Mouse (Mus musculus): ENCODE measurements around the gene Ntrk1. TPM values are rescaled to one million over a fixed set of nuclear protein-coding genes. Genes with fewer than 3 reads are reported as not detected.
A peak's percentile ranks its signal among the peaks of the same experiment; 100 is the strongest.

Gene Ntrk1
- polyA plus RNA-seq, 1 experiment = 0.56 TPM

DNA sequence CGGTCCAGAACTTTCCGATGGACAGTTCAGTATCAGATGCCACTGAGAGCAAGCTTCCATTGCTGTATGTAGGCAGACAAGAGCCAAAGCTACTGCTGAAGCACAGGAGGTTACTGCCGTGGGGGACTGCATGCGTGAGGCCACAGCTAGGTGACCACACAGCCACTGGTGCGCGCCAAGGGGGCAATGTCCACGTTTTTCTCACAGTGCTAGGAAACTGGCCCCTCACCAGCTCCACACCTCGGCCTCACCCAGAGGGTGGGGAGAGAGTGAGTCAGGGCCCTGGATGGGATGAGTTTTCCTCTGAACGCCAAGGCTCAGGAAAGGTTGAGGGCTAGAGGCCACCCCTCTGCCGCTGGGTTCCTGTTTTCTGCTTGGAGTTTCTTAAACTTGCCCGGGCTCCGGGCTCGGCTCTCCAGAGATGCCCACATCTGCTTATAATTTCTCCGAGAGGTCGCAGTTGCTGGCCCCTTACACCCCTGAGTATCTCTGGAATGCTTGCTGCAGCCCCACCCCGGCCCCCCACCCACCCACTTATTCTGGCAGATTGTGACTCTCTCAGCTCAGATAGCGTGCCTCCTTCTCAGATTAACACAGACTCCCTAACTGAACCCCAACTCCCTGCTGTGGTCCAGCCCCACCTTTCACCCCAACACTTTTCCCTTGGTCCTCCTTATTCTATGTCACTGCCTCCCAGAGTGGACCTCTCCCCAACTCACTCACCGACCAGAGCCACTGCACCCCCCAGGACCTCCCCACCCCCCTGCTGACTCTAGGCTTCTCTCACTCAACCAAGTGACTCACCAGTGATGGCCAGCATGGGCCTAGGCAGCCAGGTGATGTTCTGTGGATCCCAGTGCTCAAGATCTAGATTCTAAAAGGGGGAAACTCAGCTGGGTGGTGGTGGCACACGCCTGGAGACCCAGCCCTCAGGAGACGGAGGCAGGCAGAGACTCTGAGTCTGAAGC, 33.3 kb downstream of the Ntrk1 start:
- no peak for TF ChIP-seq CTCF (IDR thresholded peaks at IDR 0.05; ENCODE audit: insufficient read depth, low read length)
- no peak for TF ChIP-seq POLR2A (IDR thresholded peaks at IDR 0.05; ENCODE audit: borderline replicate concordance, extremely low read depth, low read depth, low read length)
- H3K4me3 ChIP-seq (replicated peaks; ENCODE audit: extremely low read depth, low read depth, low read length) = no peak overlapping the region
- WGBS = 68% methylated on average over 20 of the region's 20 CpGs
- DNase-seq = no peak
- H3K4me1 ChIP-seq (ENCODE audit: control insufficient read depth, insufficient read depth, low read length) = peaks cover 12% of the 10 kb centered on the region

GRCm38 (mm10) chr3:87758641-87759040, 36.3 kb downstream of the Ntrk1 start:
- Histone ChIP-seq H3K4me1 (ENCODE audit: control insufficient read depth, insufficient read depth, low read length) (peaks cover 2% of the 10 kb centered on the region), H3K4me3 (replicated peaks; ENCODE audit: extremely low read depth, low read depth, low read length) (no peak overlapping the region)
- WGBS = 50% methylated on average over 5 of the region's 5 CpGs
- TF ChIP-seq CTCF (IDR thresholded peaks at IDR 0.05; ENCODE audit: insufficient read depth, low read length) = no peak
- TF ChIP-seq POLR2A (IDR thresholded peaks at IDR 0.05; ENCODE audit: borderline replicate concordance, extremely low read depth, low read depth, low read length) = no peak
- no peak for DNase-seq

- no peak overlapping the region for H3K4me3 ChIP-seq (replicated peaks; ENCODE audit: extremely low read depth, low read depth, low read length)
- no peak for TF ChIP-seq POLR2A (IDR thresholded peaks at IDR 0.05; ENCODE audit: borderline replicate concordance, extremely low read depth, low read depth, low read length)
- no peak for TF ChIP-seq CTCF (IDR thresholded peaks at IDR 0.05; ENCODE audit: insufficient read depth, low read length)
- H3K4me1 ChIP-seq (ENCODE audit: control insufficient read depth, insufficient read depth, low read length) = peaks cover 2% of the 10 kb centered on the region; the same call in 1 of the 2 replicates
- no peak for DNase-seq
- 76% methylated on average over 20 of the region's 20 CpGs for WGBS
Observed at GRCm38 (mm10) chr3:87756488-87756887, 38.5 kb downstream of the Ntrk1 start.

DNA sequence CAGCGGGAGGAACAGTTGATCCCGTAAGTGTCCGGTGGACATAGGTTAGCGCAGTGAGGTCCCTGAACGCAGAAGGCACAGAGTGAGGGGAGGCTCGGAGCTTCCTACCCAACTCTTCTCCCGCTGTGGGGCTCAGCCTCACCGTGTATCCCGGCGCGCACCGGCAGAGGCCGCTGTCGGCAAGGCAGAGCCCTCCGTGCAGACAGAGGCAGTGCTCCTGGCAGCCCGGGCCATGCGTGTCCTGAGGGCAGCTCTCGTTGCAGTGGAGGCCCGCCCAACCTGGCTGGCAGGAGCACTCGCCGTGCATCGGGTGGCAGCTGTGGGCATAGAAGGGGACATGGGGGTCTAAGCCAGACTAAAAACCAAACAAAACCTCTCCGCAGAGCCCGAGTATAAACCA, 39.0 kb downstream of the Ntrk1 start:
- Histone ChIP-seq H3K4me3 (replicated peaks; ENCODE audit: extremely low read depth, low read depth, low read length) (no peak overlapping the region), H3K4me1 (ENCODE audit: control insufficient read depth, insufficient read depth, low read length) (peaks cover 2% of the 10 kb centered on the region; the same call in 1 of the 2 replicates)
- 14% methylated on average over 24 of the region's 24 CpGs for WGBS
- DNase-seq = peak; percentile 86
- TF ChIP-seq CTCF (IDR thresholded peaks at IDR 0.05; ENCODE audit: insufficient read depth, low read length) (peak; percentile 77), POLR2A (IDR thresholded peaks at IDR 0.05; ENCODE audit: borderline replicate concordance, extremely low read depth, low read depth, low read length) (no peak)

GRCm38 (mm10) chr3:87753829-87754228, 41.1 kb downstream of the Ntrk1 start:
- TF ChIP-seq CTCF (IDR thresholded peaks at IDR 0.05; ENCODE audit: insufficient read depth, low read length) (no peak), POLR2A (IDR thresholded peaks at IDR 0.05; ENCODE audit: borderline replicate concordance, extremely low read depth, low read depth, low read length) (no peak)
- 90% methylated on average over 13 of the region's 13 CpGs for WGBS
- no peak for DNase-seq
- H3K4me3 ChIP-seq (replicated peaks; ENCODE audit: extremely low read depth, low read depth, low read length) = no peak overlapping the region
- peaks cover 2% of the 10 kb centered on the region; the same call in 1 of the 2 replicates for H3K4me1 ChIP-seq (ENCODE audit: control insufficient read depth, insufficient read depth, low read length)

GRCm38 (mm10) chr3:87752567-87752966, 42.4 kb downstream of the Ntrk1 start:
- Histone ChIP-seq H3K4me3 (replicated peaks; ENCODE audit: extremely low read depth, low read depth, low read length) (no peak overlapping the region), H3K4me1 (ENCODE audit: control insufficient read depth, insufficient read depth, low read length) (peaks cover 2% of the 10 kb centered on the region; the same call in 1 of the 2 replicates)
- TF ChIP-seq POLR2A (IDR thresholded peaks at IDR 0.05; ENCODE audit: borderline replicate concordance, extremely low read depth, low read depth, low read length) = no peak
- no peak for TF ChIP-seq CTCF (IDR thresholded peaks at IDR 0.05; ENCODE audit: insufficient read depth, low read length)
- 87% methylated on average over 3 of the region's 3 CpGs for WGBS
- DNase-seq = no peak

- no peak for DNase-seq
- TF ChIP-seq POLR2A (IDR thresholded peaks at IDR 0.05; ENCODE audit: borderline replicate concordance, extremely low read depth, low read depth, low read length) = no peak
- no peak for TF ChIP-seq CTCF (IDR thresholded peaks at IDR 0.05; ENCODE audit: insufficient read depth, low read length)
- H3K4me3 ChIP-seq (replicated peaks; ENCODE audit: extremely low read depth, low read depth, low read length) = no peak overlapping the region
- WGBS = 93% methylated on average over 12 of the region's 12 CpGs
- 0 out of 2 replicates have a peak, but pooled peaks cover 5% of the 10 kb centered on the region for H3K4me1 ChIP-seq (ENCODE audit: control insufficient read depth, insufficient read depth, low read length)
Observed at GRCm38 (mm10) chr3:87749977-87750376, 45.0 kb downstream of the Ntrk1 start.

- no peak for TF ChIP-seq POLR2A (IDR thresholded peaks at IDR 0.05; ENCODE audit: borderline replicate concordance, extremely low read depth, low read depth, low read length)
- peak; percentile 92 for TF ChIP-seq CTCF (IDR thresholded peaks at IDR 0.05; ENCODE audit: insufficient read depth, low read length)
- Histone ChIP-seq H3K4me1 (ENCODE audit: control insufficient read depth, insufficient read depth, low read length) (0 out of 2 replicates have a peak, but pooled peaks cover 5% of the 10 kb centered on the region), H3K4me3 (replicated peaks; ENCODE audit: extremely low read depth, low read depth, low read length) (no peak overlapping the region)
- 21% methylated on average over 5 of the region's 5 CpGs for WGBS
- DNase-seq = no peak
Observed at GRCm38 (mm10) chr3:87749036-87749435, 45.9 kb downstream of the Ntrk1 start.

DNA sequence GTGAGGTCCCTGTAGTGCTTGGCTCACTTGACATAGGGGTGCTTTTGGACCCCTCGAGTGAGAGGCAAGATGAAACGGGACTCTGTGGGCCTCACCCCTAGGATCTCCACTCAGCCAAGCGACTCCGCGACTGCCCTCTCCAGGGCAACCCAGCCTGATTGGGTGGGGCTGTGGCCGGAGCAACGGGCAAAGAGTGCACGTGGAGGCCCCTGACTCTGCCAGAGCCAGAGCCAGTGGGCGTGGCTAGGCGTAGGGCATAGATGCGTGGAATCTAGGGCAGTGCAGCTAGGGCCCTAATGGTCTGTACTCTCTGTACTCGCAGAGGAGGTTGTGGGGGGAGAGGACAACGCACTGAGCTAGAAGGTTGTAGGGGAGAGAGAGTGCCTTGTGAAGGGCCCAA, 46.5 kb downstream of the Ntrk1 start, which contains the start of gene Lrrc71:
Gene Lrrc71 (minus strand): TSS at position 195 of the 400 bp plus-strand sequence.
- 0 out of 2 replicates have a peak, but pooled peaks cover 5% of the 10 kb centered on the region for H3K4me1 ChIP-seq (ENCODE audit: control insufficient read depth, insufficient read depth, low read length)
- DNase-seq = no peak
- H3K4me3 ChIP-seq (replicated peaks; ENCODE audit: extremely low read depth, low read depth, low read length) = no peak within 1 kb of the TSS
- TF ChIP-seq POLR2A (IDR thresholded peaks at IDR 0.05; ENCODE audit: borderline replicate concordance, extremely low read depth, low read depth, low read length) (no peak), CTCF (IDR thresholded peaks at IDR 0.05; ENCODE audit: insufficient read depth, low read length) (no peak)
- WGBS = 36% methylated on average over 13 of the region's 13 CpGs
